Mouse (Mus musculus): ENCODE data around the gene Vmn1r169. TPM values are rescaled to one million over a fixed set of nuclear protein-coding genes. Genes with fewer than 3 reads are reported as not detected.

Gene Vmn1r169
- polyA plus RNA-seq (2014; fragmentation: Illumina TruSeq; extraction: RNeasy Lipid Tissue Mini Kit (QIAGEN cat#74804); ENCODE audit: low read depth, low replicate concordance), result not detected

DNA sequence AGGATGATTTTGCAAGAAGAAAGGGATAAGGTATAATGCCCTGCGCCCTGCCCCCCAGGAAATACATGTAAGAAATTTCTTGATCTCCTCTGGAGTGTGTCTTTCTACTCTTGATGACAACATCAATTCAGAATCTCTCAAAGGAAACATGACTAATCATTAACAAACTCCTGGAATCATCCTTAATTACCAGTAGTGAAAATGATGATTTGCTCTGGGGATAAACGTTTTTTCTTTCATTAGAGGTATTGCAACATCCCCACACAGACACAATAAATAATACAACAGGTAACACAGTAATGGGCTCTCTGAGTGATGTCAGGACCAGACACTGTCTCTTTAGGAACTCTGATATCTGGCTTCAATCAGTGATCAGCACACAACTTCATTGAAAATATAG lies at the start of gene Vmn1r169:
Gene Vmn1r169, plus strand, starts transcription at position 301 of the 400 bp plus-strand sequence.

DNA sequence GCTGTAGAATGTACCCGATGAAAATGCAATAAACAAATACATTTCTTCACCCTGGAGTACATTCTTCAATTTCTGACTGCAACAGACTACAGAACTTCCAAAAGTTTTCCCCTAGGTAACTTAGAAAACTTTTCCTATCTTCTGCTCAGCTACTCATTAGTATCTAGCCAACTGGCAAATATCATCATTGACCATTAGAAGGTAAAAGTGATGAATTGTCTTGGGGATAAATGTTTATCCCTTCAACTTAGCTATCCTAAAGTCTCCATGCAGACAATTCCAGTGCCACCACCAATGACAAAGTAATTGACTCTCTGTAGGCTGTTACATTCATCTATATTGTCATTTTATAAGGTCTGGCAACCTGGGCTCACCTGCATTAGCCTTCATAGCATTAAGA lies 35.9 kb upstream of the Vmn1r169 start, which contains the start of gene Vmn1r168:
Gene Vmn1r168, plus strand, starts transcription at position 301 of the 400 bp plus-strand sequence.

GRCm38 (mm10) chr7:23605875-23606274 lies 30.5 kb downstream of the Vmn1r169 start, which contains the start of gene Vmn1r170:
Gene Vmn1r170, plus strand, starts transcription at chr7:23606175.

Other genes with a start within 250 kb of the Vmn1r169 start
- not detected for gene Nlrp5, start 189.6 kb upstream of the Vmn1r169 start, polyA plus RNA-seq (2014; fragmentation: Illumina TruSeq; extraction: RNeasy Lipid Tissue Mini Kit (QIAGEN cat#74804); ENCODE audit: low read depth, low replicate concordance)
- not detected for gene Vmn1r167, start 68.3 kb upstream of the Vmn1r169 start, polyA plus RNA-seq (2014; fragmentation: Illumina TruSeq; extraction: RNeasy Lipid Tissue Mini Kit (QIAGEN cat#74804); ENCODE audit: low read depth, low replicate concordance)
- gene Vmn1r168, start 35.8 kb upstream of the Vmn1r169 start, polyA plus RNA-seq (2014; fragmentation: Illumina TruSeq; extraction: RNeasy Lipid Tissue Mini Kit (QIAGEN cat#74804); ENCODE audit: low read depth, low replicate concordance), result not detected
- gene Vmn1r170, start 30.6 kb downstream of the Vmn1r169 start, polyA plus RNA-seq (2014; fragmentation: Illumina TruSeq; extraction: RNeasy Lipid Tissue Mini Kit (QIAGEN cat#74804); ENCODE audit: low read depth, low replicate concordance), result not detected
- gene Vmn1r171, start 55.2 kb downstream of the Vmn1r169 start, polyA plus RNA-seq (2014; fragmentation: Illumina TruSeq; extraction: RNeasy Lipid Tissue Mini Kit (QIAGEN cat#74804); ENCODE audit: low read depth, low replicate concordance), result not detected
- gene Vmn1r172, start 82.8 kb downstream of the Vmn1r169 start, polyA plus RNA-seq (2014; fragmentation: Illumina TruSeq; extraction: RNeasy Lipid Tissue Mini Kit (QIAGEN cat#74804); ENCODE audit: low read depth, low replicate concordance), result not detected
- gene Vmn1r173, start 125.2 kb downstream of the Vmn1r169 start, polyA plus RNA-seq (2014; fragmentation: Illumina TruSeq; extraction: RNeasy Lipid Tissue Mini Kit (QIAGEN cat#74804); ENCODE audit: low read depth, low replicate concordance), result not detected
- not detected for gene Vmn1r174, start 176.7 kb downstream of the Vmn1r169 start, polyA plus RNA-seq (2014; fragmentation: Illumina TruSeq; extraction: RNeasy Lipid Tissue Mini Kit (QIAGEN cat#74804); ENCODE audit: low read depth, low replicate concordance)
- gene Vmn1r175, start 235.1 kb downstream of the Vmn1r169 start, polyA plus RNA-seq (2014; fragmentation: Illumina TruSeq; extraction: RNeasy Lipid Tissue Mini Kit (QIAGEN cat#74804); ENCODE audit: low read depth, low replicate concordance), result not detected